Mouse (Mus musculus): ENCODE results near the gene Tbx19.
A peak's percentile ranks its signal among the peaks of the same experiment; 100 is the strongest.

Gene Tbx19

DNA sequence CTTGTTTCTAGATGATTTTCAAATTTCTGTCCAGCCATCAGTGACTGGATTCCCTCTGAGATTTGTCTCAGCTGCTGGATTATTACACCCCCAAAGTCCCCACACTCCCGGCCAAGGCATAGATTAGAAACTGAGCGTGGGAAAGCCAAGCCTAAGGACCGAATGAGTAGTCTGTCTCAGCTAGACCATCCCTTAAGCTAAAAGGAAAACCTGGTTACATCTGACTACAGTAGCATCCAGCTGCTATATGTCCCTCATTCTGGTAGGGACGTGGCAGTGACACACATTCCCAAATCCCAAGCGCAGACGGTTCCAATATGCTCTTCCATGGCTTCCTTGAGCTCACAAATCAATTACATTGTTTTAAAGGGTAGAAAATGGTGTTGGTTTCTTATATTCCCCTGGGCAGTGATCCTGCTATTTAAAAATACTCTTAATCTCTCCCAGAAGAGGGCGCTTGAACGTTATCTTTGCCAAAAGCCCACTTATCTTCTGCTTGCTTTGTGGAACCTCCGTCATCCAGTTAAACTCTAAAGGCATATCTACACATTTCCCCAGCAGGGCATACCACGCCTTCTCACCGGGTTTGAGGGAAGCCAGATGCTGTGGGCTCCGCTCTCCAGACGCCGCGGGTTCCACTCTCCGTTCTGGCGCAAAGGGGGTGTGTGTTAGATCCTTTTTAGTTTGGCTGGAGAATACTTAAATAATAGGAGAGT, 46.0 kb downstream of the Tbx19 start:
- peak in 1 of 2 experiments; percentile 40 for DNase-seq (ENCODE audit: low spot score in 2 of 2)

DNA sequence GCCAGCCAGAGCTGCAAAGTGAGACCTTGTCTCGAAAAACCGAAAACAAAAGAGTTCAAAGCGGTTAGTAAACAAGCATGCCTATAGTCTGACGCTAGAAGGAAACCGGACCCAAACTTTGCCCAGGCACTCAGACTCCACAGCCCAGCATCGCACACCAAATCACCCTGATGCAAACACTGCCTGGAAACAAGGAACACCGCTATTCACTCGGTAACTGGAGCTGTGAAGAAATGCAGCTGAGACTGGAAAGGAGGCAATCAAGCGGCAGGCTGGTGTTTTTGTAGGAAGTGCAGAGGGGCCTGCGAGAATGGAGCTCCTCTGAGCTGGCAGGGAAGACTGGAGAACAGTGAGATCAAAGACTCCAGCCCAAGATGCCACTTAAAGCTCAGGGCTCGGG, 46.9 kb downstream of the Tbx19 start:
- no peak for DNase-seq (ENCODE audit: low spot score in 2 of 2)

DNA sequence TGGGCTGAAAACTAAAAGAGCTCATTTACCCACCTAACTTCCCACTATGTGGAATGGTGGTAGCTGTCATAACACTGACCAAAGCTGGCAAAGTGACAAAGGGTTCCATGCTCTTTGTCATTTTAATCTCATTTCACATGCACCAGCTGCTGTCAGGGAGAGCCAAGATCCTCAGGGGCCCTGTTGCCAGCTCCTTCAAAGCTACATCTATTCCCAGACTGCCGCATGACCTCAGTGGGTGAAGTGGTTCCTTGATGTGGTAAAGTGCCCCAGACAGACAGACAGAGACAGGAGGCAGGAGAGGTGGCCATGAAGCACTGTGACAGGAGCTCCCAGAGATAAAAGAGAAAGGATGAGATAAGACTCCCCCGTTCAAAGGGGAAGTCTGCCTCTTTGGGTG, 49.9 kb downstream of the Tbx19 start:
- DNase-seq (ENCODE audit: low spot score in 2 of 2) = no peak

DNA sequence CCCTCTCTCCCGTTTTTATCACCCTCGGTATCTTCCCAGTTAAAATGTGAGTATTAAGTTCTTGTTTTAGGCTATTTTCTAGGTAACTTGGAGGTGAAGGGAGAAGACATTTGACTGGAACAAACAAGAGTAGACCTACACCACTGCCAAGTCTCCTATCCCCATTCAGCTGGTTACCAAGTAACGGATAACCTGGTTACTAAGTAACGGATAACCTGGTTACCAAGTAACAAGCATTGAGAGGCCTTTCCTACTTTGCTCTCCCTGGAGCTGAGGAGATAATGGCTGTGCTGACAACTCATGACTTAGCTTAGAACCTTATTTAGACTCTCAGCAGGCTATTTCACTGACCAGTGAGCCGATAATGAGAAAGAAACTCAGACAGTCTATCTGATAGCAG, 51.4 kb downstream of the Tbx19 start:
- DNase-seq (ENCODE audit: low spot score in 2 of 2) = no peak

DNA sequence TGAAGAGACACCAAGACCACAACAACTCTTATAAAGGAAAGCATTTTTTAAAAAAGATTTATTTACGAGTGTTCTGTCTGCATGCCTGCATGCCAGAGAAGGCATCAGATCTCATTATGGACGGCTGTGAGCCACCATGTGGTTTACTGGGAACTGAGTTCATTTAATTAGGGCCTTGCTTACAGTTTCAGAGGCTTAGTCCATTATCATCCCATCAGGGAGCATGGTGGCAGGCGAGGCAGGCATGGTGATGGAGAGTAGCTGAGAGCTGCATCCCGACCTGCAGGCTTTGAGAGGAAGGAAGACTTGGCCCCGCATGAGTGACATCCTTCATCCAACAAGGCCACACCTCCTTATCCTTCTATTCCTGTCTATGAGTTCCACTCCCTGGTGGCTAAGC, 52.1 kb downstream of the Tbx19 start:
- DNase-seq (ENCODE audit: low spot score in 2 of 2) = no peak

DNA sequence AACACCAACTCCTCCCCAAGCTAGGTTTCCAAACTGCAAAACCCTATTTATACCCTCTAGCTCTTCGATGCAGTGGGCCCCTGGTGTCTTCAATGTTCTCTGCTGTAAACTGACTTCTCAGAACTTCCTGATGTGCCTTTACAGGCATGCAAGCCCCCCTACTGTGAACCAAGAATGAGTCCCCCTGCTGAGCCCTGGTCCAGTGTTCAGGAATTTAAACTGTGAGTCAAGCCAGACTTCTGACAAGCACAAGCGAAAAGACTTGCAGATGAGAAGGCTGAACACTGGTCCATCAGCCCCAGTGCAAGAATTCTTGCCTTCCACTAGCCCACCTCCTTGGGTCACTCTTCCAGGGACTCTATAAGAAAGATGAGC, 54.6 kb downstream of the Tbx19 start:
- DNase-seq (ENCODE audit: low spot score in 2 of 2) = no peak

DNA sequence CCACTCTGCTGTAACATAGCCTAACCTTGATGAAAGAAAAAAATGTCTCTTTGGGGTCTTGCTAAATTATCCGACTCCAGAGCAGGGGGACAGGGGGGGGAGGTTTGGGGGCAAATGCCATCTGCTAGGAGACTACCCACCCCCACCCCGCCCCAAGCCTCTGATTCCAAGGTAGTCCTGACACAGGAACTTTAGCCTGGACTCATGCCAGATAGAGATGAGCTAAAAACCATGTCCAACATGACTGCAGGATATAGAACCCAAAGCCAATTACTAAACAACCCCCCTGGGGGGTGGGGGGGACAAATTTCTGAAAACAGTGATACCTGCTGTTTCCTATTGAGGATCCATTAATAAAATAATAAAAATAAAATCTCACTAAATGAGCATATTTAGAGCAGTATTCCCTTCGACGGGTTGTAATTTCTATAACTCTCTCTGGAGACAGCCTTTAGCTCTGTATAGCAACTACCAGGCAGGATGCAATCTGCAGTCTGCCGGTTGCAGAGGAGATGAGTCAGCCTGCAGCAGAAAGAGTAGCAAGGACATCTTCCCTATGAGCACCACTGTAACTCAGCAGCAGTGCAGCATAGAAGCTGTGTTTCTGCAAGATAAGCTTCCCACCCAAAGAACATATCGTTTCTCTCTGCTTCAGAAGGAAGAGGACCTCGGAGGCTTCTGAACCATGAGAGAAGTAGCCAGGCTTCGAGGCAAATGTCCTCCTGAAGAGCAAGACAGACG, 55.1 kb downstream of the Tbx19 start:
- DNase-seq (ENCODE audit: low spot score in 2 of 2) = peak; percentile 25 to 45

DNA sequence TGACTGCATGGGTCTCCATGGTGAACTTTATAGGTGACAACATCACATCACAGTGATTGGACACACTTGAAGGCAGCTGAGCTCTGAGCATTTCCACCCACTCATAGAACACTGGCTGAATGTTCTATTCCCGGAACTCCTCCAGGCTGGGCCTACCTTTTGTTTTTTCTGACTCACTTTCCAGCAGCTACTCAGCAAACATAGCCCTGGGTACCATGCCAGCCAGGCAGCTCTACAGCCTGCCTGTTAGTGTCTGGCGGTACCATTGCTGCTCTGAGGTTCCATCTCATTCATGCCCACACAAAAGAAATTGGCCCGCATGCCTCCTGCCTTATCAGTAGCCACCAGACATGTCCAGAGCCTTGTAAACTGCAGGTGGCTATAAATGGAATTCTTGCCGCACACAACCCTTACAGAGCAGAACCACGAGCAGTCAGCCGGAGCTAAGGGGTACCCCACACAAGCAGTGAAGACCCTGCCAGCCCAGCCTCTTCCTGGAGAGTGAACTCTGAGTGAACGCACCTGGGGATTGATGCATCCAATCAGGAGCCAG, 55.8 kb downstream of the Tbx19 start:
- DNase-seq (ENCODE audit: low spot score in 2 of 2) = peak; percentile 48 to 59

DNA sequence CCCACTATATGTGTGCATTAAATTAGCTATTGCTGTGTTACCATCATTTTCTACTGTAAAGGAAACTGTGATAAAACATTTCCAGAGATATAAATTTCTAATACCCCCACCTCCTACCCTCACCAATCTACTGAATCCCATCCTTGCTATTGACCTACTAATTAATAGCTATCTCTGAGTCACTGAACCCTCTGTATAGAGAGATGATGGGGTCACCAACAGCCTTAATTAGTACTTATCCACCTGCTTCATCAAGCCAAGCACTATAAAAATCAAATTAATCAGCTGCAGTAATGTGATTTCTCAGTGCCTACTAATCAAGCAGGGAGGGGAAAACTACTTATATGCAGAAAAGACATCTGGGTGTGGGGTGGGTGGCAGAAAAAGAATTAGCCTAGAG, 61.0 kb downstream of the Tbx19 start:
- DNase-seq (ENCODE audit: low spot score in 2 of 2) = no peak

DNA sequence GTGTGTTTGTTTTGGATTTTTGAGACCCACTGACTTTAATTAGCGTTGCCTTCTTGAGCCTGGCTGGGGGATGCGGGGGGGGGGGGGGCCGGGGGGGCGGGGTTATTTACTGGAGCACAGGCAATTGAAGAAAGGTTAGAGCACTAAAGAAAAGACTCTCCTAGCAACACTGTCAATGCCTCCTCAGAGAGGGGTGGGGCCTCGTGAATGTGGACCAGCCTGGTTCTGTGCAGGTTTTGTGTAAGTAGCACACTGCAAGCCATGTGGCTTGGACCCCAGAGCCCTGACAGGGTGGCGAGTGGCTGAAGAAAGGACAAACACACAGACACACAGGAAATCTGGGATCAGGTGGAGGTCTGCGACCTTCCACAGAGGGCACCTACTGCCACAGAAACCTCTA, 65.7 kb downstream of the Tbx19 start:
- DNase-seq (ENCODE audit: low spot score in 2 of 2) = no peak

DNA sequence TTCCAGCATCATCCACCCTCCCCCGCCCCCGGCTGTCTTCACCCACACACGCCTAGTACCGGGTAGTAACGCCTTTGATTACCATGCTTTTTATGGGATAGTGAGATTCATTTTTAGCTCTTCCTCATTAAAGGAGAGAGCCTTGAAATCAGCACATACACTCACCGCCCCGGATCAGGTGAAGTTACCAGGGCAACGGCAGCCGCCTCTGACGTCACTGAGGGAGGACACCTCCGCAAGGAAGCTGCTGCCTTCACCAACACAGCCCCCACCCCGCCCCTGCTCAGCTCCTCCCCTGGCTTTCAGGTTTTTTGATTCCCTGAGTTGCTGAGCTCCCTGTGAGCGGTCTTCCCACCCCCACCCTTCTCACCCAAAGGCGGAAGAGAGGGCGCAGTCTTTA, 68.9 kb downstream of the Tbx19 start:
- peak in 1 of 2 experiments; percentile 42 for DNase-seq (ENCODE audit: low spot score in 2 of 2)

DNA sequence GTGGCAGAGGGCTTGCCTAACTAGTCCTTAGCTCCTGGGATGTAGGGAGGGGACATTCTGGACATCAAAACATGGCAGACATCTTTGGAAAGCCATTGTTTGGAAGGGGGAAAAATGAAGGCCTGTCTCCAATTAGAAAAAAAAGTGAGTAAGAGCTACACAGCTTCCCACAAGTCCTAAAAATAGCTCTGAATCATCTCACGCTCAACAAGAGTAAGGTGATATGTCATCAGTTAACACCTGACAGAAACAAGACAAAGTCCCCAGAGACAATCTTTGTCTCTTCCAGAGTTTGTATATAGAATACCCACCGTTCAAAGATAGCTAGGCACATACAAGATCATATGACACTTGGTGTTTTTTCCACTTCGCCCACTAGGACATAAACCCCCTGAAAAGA, 71.0 kb downstream of the Tbx19 start:
- DNase-seq (ENCODE audit: low spot score in 2 of 2) = no peak

Data from spleen, postnatal 10 days (tissue).